Mouse (Mus musculus) heart, adult 2 months (tissue): ENCODE measurements around the gene Tnik.

Source experiments
- CTCF ChIP-seq: fragments of 200-600 bp; IDR thresholded peaks from 2 replicates; pipeline ENCODE4 v1.8.1; 2022; ENCODE audit warnings: antibody characterized with exemption, mild to moderate bottlenecking, moderate library complexity
- EP300 ChIP-seq: fragments of 200-500 bp; IDR thresholded peaks from 2 replicates; pipeline ENCODE4 v1.6.1; 2011; ENCODE audit warnings: low read depth, low read length, control low read depth; ENCODE audit not compliant: insufficient read depth
- POLR2A ChIP-seq: fragments of 200-500 bp; IDR thresholded peaks from 2 replicates; pipeline ENCODE4 v1.6.1; 2011; ENCODE audit warnings: mild to moderate bottlenecking, low read depth, low read length, control low read depth; ENCODE audit not compliant: insufficient read depth

- TF ChIP-seq EP300, result no peak
- no peak for TF ChIP-seq POLR2A
- no peak for TF ChIP-seq CTCF
Measured at GRCm38 (mm10) chr3:28722531-28722930, 459.5 kb downstream of the Tnik start.
